Mouse (Mus musculus) forebrain, embryonic 14.5 days (tissue): ENCODE data around the gene Ankrd40. TPM values are rescaled to one million over a fixed set of nuclear protein-coding genes. Genes with fewer than 3 reads are reported as not detected.

Experiments
- ATAC-seq: fragments of 200-750 bp; cut with Nextera tagmentation; 2 replicates; pipeline ENCODE4 v1.8.0; 2017; ENCODE audit warnings: mild to moderate bottlenecking, moderate library complexity
- DNase-seq: peaks from one replicate; pipeline ENCODE4 v3.0.0-alpha.2; 2015; ENCODE audit warnings: low spot score
- H3K27ac ChIP-seq: fragments of 300-500 bp; sonication (generic); 2 replicates; pipeline ENCODE4 v1.5.1; 2014; ENCODE audit warnings: low read depth, mild to moderate bottlenecking, control low read depth, low read length, moderate library complexity
- H3K27me3 ChIP-seq: fragments of 300-500 bp; sonication (generic); replicated peaks from 2 replicates; pipeline ENCODE4 v1.6.1; 2014; ENCODE audit warnings: low read length, control low read depth, mixed read lengths; ENCODE audit not compliant: control insufficient read depth, insufficient read depth
- H3K36me3 ChIP-seq: fragments of 300-500 bp; sonication (generic); 2 replicates; pipeline ENCODE4 v1.6.1; 2014; ENCODE audit warnings: low read length, control low read depth; ENCODE audit not compliant: control insufficient read depth, insufficient read depth
- H3K4me1 ChIP-seq: fragments of 300-500 bp; sonication (generic); 2 replicates; pipeline ENCODE4 v1.6.1; 2014; ENCODE audit warnings: antibody characterized with exemption, low read length, control low read depth; ENCODE audit not compliant: control insufficient read depth, insufficient read depth
- H3K4me2 ChIP-seq: fragments of 300-500 bp; sonication (generic); 2 replicates; pipeline ENCODE4 v1.6.1; 2014; ENCODE audit warnings: mild to moderate bottlenecking, control low read depth, low read length
- H3K4me3 ChIP-seq: fragments of 300-500 bp; sonication (generic); 2 replicates; pipeline ENCODE4 v1.5.1; 2014; ENCODE audit warnings: low read depth, low read length, control low read depth
- H3K9ac ChIP-seq: fragments of 300-500 bp; sonication (generic); 2 replicates; pipeline ENCODE4 v1.6.1; 2014; ENCODE audit warnings: mild to moderate bottlenecking, low read length, control low read depth, moderate library complexity
- H3K9me3 ChIP-seq: fragments of 300-500 bp; sonication (generic); replicated peaks from 2 replicates; pipeline ENCODE4 v1.6.1; 2016; ENCODE audit warnings: low read length, control low read depth, mixed read lengths; ENCODE audit not compliant: control insufficient read depth
- WGBS: fragments of 180-500 bp; shearing (Covaris S2); extraction: QIAGEN DNeasy Blood & Tissue Kit; methylation state at CpG from one replicate; pipeline ENCODE4 v1.1.7; 2014; 5-methylcytosine and 5-hydroxymethylcytosine counted together
- polyA plus RNA-seq: library from polyadenylated mRNA; unstranded; fragments of >200 nt; fragmentation: Nextera tagmentation; extraction: Ambion mirVana; gene quantifications from 2 replicates; pipeline ENCODE4 v1.2.1, GENCODE M21; 2014

Gene Ankrd40
- polyA plus RNA-seq, 1 experiment from 2014 or later: 10.3 TPM

DNA sequence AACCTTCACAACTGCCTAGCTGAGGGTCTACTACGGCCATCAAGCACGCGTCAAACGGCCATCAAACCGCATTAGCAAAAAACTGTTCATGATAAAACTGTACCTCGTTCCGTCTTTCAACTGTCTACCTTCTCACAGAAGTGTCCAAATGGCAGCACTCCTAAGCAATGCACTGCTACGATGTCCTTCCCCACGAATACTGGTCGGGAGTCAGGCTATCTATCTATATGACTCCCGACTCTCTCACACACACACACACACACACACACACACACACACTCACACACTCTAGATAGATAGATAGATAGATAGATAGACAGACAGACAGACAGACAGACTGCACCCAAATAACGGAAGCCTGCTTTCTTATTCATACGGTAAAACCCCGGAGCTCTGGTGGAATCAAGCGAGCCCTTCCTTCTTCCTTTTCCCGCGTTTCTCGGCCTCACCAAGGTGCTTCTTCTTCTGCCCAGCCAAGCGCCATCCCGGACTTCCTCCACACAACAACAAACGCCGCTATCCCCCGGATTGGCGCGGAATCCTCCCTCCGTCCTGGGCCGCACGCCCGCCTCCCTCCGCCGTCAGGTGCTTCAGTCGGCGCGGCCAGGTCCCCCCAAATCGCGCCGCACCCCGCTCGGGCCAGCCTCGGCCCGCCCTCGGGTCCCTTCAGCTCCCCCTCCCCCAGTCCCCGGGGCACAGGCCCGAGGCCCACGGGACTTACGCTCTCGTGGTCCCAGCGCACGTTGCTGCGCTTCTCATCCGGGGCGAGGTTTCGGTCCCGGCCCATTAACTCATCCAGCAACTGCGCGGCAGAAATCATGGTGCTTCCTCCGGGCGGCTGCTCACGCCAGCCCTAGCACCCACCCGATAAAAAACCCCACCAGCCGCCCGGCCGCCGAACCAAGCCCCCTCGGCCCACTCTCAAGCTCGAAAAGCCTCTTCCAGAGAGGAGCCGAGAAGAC lies 6.6 kb upstream of the Ankrd40 start:
- H3K4me1 ChIP-seq: peaks cover 28% of the 10 kb centered on the region
- ATAC-seq: peak; percentile 80
- no peak for DNase-seq
- peak overlapping the region; percentile 99 for H3K9ac ChIP-seq
- H3K27me3 ChIP-seq: no peaks in the 10 kb centered on the region
- H3K4me2 ChIP-seq: peak overlapping the region; percentile 86
- 0 out of 2 replicates have a peak, but pooled peaks cover 5% of the 10 kb centered on the region for H3K36me3 ChIP-seq
- peak overlapping the region; percentile 93 for H3K4me3 ChIP-seq
- 1% methylated on average over 67 of the region's 67 CpGs for WGBS
- H3K27ac ChIP-seq: peak overlapping the region; percentile 94
- H3K9me3 ChIP-seq: no peaks in the 10 kb centered on the region

DNA sequence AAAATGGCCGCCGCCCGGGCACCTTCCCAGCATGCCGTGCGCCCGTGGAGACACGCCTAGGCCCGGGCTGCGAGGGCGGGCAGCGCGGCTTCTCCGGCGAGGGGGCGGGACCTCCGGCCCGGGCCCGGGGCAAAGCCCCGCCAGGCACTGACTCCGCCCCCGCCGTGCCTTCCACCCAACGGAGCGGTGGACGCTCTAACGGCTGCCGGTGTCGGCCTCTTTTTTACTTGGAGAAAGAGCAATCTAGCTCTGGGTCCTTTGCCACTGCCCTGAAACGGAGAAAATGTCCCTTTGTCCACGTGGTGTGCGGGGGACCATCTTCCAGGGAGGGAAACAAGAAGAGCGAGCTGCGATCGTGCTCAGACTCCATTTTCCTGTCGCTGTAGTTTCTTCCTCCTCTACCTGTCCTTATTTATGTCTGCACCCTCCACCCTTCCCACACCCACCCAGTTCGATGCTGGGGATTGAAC lies 5.8 kb upstream of the Ankrd40 start, which contains the start of gene Luc7l3:
Gene Luc7l3, minus strand, starts transcription at position 58 of the 470 bp plus-strand sequence.
- Histone ChIP-seq H3K36me3 (0 out of 2 replicates have a peak, but pooled peaks cover 3% of the 10 kb centered on the region), H3K4me1 (peaks cover 29% of the 10 kb centered on the region), H3K27ac (peak within 1 kb of the TSS; percentile 94), H3K4me2 (peak within 1 kb of the TSS; percentile 86), H3K9ac (peak within 1 kb of the TSS; percentile 99), H3K27me3 (no peaks in the 10 kb centered on the region), H3K9me3 (no peaks in the 10 kb centered on the region), H3K4me3 (peak within 1 kb of the TSS; percentile 93)
- 2% methylated on average over 31 of the region's 36 CpGs for WGBS
- DNase-seq (peak; percentile 95), ATAC-seq (peak; percentile 94)

DNA sequence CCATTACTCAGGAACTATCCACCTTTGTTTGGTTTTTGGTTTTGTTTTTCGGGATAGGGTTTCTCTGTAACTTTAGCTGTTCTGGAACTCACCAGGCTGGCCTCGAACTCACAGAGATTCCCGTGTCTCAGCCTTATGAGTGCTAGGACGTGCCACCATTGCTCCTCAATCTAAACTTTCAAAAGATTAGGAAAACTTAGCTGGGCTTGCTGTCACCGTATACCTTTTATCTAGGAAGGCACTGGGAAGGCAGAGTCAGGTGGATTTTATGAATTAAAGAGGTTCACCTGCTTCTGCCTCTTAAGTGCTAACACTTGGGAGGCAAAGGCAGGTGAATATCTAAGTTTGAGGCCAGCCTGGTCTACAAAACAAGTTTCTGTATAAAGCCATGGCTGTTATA lies 5.2 kb upstream of the Ankrd40 start:
- ATAC-seq: no peak
- Histone ChIP-seq H3K4me3 (peak overlapping the region; percentile 93), H3K27ac (peak overlapping the region; percentile 94), H3K36me3 (0 out of 2 replicates have a peak, but pooled peaks cover 2% of the 10 kb centered on the region), H3K9me3 (no peaks in the 10 kb centered on the region), H3K4me2 (peak overlapping the region; percentile 86), H3K9ac (peak overlapping the region; percentile 99), H3K27me3 (no peaks in the 10 kb centered on the region), H3K4me1 (peaks cover 23% of the 10 kb centered on the region)
- no peak for DNase-seq
- WGBS: 29% methylated on average over 5 of the region's 5 CpGs

DNA sequence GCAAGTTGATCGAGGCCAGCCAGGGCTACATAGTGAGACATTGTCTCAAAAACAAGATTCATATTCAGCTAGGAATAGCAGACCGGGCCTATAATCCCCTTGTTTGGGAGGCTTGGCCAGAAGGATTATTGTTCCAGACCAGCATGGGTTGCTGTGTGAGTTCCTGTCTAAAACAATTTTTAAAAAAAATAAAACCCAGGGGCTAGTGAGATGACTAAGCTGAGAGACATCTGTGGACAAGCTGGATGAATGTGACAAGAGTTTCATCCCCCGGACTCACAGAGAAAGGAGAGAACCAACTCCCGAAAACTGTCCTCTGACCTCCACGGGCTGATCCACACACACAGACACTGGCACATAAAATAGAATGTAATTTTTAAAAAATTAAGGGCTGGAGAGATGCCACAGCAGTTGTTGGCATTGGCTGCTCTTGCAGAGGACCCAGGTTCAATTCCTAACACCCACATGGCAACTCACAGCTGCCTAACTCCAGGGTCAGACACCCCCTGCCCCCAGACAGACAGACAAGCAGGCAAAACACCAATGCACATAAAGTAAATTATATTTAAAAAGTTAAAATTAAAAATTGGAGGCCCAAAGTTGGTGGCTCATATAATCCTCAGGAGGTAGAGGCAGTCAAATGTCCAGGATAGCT lies 4.4 kb upstream of the Ankrd40 start:
- WGBS: 40% methylated on average over 5 of the region's 5 CpGs
- no peak for DNase-seq

DNA sequence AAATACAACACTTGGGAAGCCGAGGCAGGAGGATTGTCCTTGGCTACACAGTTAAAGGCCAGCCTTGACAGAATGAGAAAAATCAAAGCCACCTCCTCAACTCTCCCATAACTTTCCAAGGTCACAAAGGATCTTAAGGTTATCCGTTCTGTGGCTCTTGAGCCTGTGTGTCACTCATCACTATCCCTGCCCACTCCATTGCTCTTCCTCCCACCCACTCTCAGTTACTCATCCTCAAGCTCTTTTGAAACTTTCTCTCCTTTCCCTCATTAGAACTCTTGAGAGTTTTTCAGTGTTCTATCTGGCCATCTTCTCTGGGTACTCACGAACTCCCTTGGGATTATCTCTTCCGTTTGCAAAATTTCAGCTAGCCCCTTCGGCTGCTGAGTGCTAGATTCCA lies 3.2 kb upstream of the Ankrd40 start:
- Histone ChIP-seq H3K4me3 (no peak overlapping the region), H3K4me2 (no peak overlapping the region), H3K9me3 (no peaks in the 10 kb centered on the region), H3K27ac (no peak overlapping the region), H3K4me1 (peaks cover 24% of the 10 kb centered on the region), H3K9ac (no peak overlapping the region), H3K27me3 (no peaks in the 10 kb centered on the region), H3K36me3 (0 out of 2 replicates have a peak, but pooled peaks cover 1% of the 10 kb centered on the region)
- 91% methylated on average over 5 of the region's 5 CpGs for WGBS
- DNase-seq: no peak
- no peak for ATAC-seq

More for the DNA sequence above, 4.4 kb upstream of the Ankrd40 start:
- no peaks in the 10 kb centered on the region for H3K27me3 ChIP-seq
- H3K9me3 ChIP-seq: no peaks in the 10 kb centered on the region
- peaks cover 22% of the 10 kb centered on the region for H3K4me1 ChIP-seq
- H3K9ac ChIP-seq: no peak overlapping the region
- no peak for ATAC-seq
- no peak overlapping the region for H3K4me3 ChIP-seq
- H3K4me2 ChIP-seq: no peak overlapping the region
- no peak overlapping the region for H3K27ac ChIP-seq
- H3K36me3 ChIP-seq: 0 out of 2 replicates have a peak, but pooled peaks cover 2% of the 10 kb centered on the region

DNA sequence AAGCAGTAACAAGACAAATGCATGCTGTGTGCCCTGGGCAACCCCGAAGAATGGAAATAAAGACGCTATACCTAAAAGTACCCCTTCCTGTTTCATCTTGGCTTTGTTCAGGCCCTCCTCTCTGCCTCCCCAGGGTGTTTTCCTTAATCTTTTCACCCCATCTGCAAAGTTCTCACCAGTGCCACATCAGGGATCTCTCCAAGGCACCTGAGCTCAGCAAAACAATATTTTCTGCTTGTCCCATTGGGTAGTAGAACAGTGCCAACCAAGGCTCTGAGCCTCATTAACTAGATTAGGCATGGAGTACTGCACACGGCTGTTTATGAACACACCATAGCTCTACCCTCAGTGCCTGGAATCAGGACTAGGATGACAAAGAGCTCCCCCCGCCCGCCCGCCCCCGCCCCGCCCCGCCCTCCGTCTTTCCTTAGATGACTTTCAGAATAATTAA lies 815 bp upstream of the Ankrd40 start:
- DNase-seq (peak; percentile 88), ATAC-seq (peak; percentile 83)
- Histone ChIP-seq H3K4me1 (peaks cover 28% of the 10 kb centered on the region), H3K4me2 (peak overlapping the region; percentile 76), H3K4me3 (peak overlapping the region; percentile 64), H3K36me3 (0 out of 2 replicates have a peak, but pooled peaks cover 4% of the 10 kb centered on the region), H3K9ac (peak overlapping the region; percentile 89), H3K27me3 (no peaks in the 10 kb centered on the region), H3K27ac (peak overlapping the region; percentile 100), H3K9me3 (no peaks in the 10 kb centered on the region)
- 2% methylated on average over 10 of the region's 10 CpGs for WGBS

DNA sequence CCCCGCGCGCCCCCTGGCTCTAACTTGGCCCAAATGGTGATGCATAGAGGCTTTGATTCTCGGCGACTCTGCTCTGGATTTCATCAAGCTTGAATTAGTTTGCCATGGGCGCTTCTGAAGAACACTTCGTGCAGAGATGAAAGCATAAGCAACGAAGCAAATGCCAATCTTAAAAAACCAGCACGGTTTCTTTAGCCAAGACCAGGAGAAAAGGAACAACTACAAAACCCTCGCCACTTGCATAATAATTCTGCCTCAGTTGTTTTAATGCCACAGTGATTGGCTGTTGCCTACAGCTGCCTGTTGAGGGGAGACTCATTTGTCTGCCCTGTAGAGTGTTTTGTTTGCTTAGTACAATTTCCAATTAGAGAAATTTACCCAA lies 834 bp downstream of the Ankrd40 start:
- Histone ChIP-seq H3K36me3 (0 out of 2 replicates have a peak, but pooled peaks cover 7% of the 10 kb centered on the region), H3K4me1 (peaks cover 23% of the 10 kb centered on the region), H3K27ac (peak overlapping the region; percentile 100), H3K9me3 (no peaks in the 10 kb centered on the region), H3K4me3 (peak overlapping the region; percentile 64), H3K27me3 (no peaks in the 10 kb centered on the region), H3K9ac (peak overlapping the region; percentile 89), H3K4me2 (peak overlapping the region; percentile 76)
- ATAC-seq: peak; percentile 22
- under 1% methylated on average over 10 of the region's 10 CpGs for WGBS
- peak; percentile 88 for DNase-seq

DNA sequence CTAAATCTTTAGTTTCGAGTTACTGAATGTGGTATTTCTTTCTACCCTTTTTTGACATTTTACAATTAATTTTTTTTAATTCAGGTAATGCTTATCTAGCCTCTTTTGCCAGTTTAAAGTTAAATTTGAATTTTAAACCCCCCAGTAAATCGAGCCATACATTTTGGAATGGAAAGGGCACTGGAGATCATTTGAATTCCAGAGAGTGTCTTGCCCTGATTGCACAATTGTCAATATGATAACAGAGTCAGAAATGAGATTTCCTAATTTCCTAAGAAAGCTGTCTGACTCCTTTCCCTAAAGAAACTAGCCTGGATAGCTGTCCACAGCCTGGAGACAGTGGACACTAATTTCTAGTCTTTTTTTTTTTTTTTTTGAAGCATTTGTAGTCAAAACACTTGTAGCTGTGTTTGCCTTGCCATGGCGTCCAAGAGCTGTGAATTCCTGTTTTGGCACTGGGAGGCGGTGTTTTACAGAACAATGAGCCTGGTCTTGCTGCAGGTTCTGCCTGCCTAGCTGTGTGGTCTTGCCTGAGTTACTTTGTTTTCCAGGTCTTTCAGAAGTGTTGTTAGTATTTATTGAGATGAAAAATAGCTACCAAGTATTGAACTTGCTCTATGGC lies 1.6 kb downstream of the Ankrd40 start:
- Histone ChIP-seq H3K4me1 (peaks cover 23% of the 10 kb centered on the region), H3K4me3 (peak overlapping the region; percentile 64), H3K27me3 (no peaks in the 10 kb centered on the region), H3K36me3 (peaks cover 12% of the 10 kb centered on the region), H3K27ac (0 out of 2 replicates have a peak overlapping the region, but pooled peaks have one; percentile 36), H3K9me3 (no peaks in the 10 kb centered on the region), H3K9ac (no peak overlapping the region), H3K4me2 (peak overlapping the region; percentile 76)
- DNase-seq (peak; percentile 83), ATAC-seq (no peak)
- WGBS: 32% methylated on average over 4 of the region's 4 CpGs
